Mouse (Mus musculus) heart, adult 2 months (tissue): ENCODE measurements around the gene Gm44805.

ENCODE experiments used
- CTCF ChIP-seq: fragments of 200-600 bp; IDR thresholded peaks from 2 replicates; pipeline ENCODE4 v1.8.1; 2022; ENCODE audit warnings: antibody characterized with exemption, mild to moderate bottlenecking, moderate library complexity
- POLR2A ChIP-seq: fragments of 200-500 bp; IDR thresholded peaks from 2 replicates; pipeline ENCODE4 v1.6.1; 2011; ENCODE audit warnings: mild to moderate bottlenecking, low read depth, low read length, control low read depth; ENCODE audit not compliant: insufficient read depth

GRCm38 (mm10) chr7:19688611-19689010 lies 7.4 kb upstream of the Gm44805 start:
- TF ChIP-seq POLR2A (no peak), CTCF (no peak)
